Mouse (Mus musculus): ENCODE measurements around the gene Skap1. TPM values are rescaled to one million over a fixed set of nuclear protein-coding genes. Genes with fewer than 3 reads are reported as not detected.

The Skap1 gene
- polyA plus RNA-seq, 1 experiment from 2014 or later, result 2.6 TPM

- Histone ChIP-seq H3K36me3 (ENCODE audit: control insufficient read depth, insufficient read depth, low read length) (peaks cover 5% of the 10 kb centered on the region; the same call in 1 of the 2 replicates), H3K4me2 (ENCODE audit: low read depth, low read length, severe bottlenecking) (no peak overlapping the region), H3K4me3 (ENCODE audit: low read depth, low read length) (no peak overlapping the region), H3K27ac (ENCODE audit: low read depth, low read length) (0 out of 2 replicates have a peak overlapping the region, but pooled peaks have one; percentile 12), H3K9ac (ENCODE audit: low read length) (no peak overlapping the region), H3K9me3 (ENCODE audit: control insufficient read depth, low read length) (no peaks in the 10 kb centered on the region), H3K27me3 (ENCODE audit: control insufficient read depth, insufficient read depth, low read length) (no peaks in the 10 kb centered on the region), H3K4me1 (replicated peaks; ENCODE audit: control insufficient read depth, insufficient read depth, low read length) (peaks cover 23% of the 10 kb centered on the region; the same call in 1 of the 2 replicates)
- 82% methylated on average over 7 of the region's 7 CpGs for WGBS
- ATAC-seq (replicated peaks; ENCODE audit: low FRiP score) (no peak), DNase-seq (ENCODE audit: low spot score) (no peak)
These were observed 301.3 kb downstream of the Skap1 start for GRCm38 (mm10) chr11:96765645-96766044.

GRCm38 (mm10) chr11:96766555-96766954 lies 302.2 kb downstream of the Skap1 start:
- 78% methylated on average over 12 of the region's 12 CpGs for WGBS
- Histone ChIP-seq H3K4me1 (replicated peaks; ENCODE audit: control insufficient read depth, insufficient read depth, low read length) (peaks cover 23% of the 10 kb centered on the region; the same call in 1 of the 2 replicates), H3K4me2 (ENCODE audit: low read depth, low read length, severe bottlenecking) (no peak overlapping the region), H3K9ac (ENCODE audit: low read length) (no peak overlapping the region), H3K36me3 (ENCODE audit: control insufficient read depth, insufficient read depth, low read length) (peaks cover 5% of the 10 kb centered on the region; the same call in 1 of the 2 replicates), H3K9me3 (ENCODE audit: control insufficient read depth, low read length) (no peaks in the 10 kb centered on the region), H3K27ac (ENCODE audit: low read depth, low read length) (peak overlapping the region; percentile 81), H3K4me3 (ENCODE audit: low read depth, low read length) (no peak overlapping the region), H3K27me3 (ENCODE audit: control insufficient read depth, insufficient read depth, low read length) (no peaks in the 10 kb centered on the region)
- DNase-seq (ENCODE audit: low spot score) (no peak), ATAC-seq (replicated peaks; ENCODE audit: low FRiP score) (no peak)

GRCm38 (mm10) chr11:96767096-96767495 lies 302.7 kb downstream of the Skap1 start:
- Histone ChIP-seq H3K27me3 (ENCODE audit: control insufficient read depth, insufficient read depth, low read length) (no peaks in the 10 kb centered on the region), H3K4me2 (ENCODE audit: low read depth, low read length, severe bottlenecking) (no peak overlapping the region), H3K4me3 (ENCODE audit: low read depth, low read length) (no peak overlapping the region), H3K4me1 (replicated peaks; ENCODE audit: control insufficient read depth, insufficient read depth, low read length) (peaks cover 23% of the 10 kb centered on the region; the same call in 1 of the 2 replicates), H3K36me3 (ENCODE audit: control insufficient read depth, insufficient read depth, low read length) (peaks cover 5% of the 10 kb centered on the region; the same call in 1 of the 2 replicates), H3K27ac (ENCODE audit: low read depth, low read length) (peak overlapping the region; percentile 81), H3K9me3 (ENCODE audit: control insufficient read depth, low read length) (no peaks in the 10 kb centered on the region), H3K9ac (ENCODE audit: low read length) (no peak overlapping the region; the same call in 1 of the 2 replicates)
- ATAC-seq (replicated peaks; ENCODE audit: low FRiP score) (peak; percentile 85), DNase-seq (ENCODE audit: low spot score) (no peak)
- 26% methylated on average over 7 of the region's 7 CpGs for WGBS

GRCm38 (mm10) chr11:96768240-96768639 lies 303.8 kb downstream of the Skap1 start:
- peaks cover 5% of the 10 kb centered on the region; the same call in 1 of the 2 replicates for H3K36me3 ChIP-seq (ENCODE audit: control insufficient read depth, insufficient read depth, low read length)
- no peak overlapping the region for H3K4me3 ChIP-seq (ENCODE audit: low read depth, low read length)
- no peak overlapping the region for H3K4me2 ChIP-seq (ENCODE audit: low read depth, low read length, severe bottlenecking)
- 65% methylated on average over 9 of the region's 9 CpGs for WGBS
- DNase-seq (ENCODE audit: low spot score), result no peak
- H3K9ac ChIP-seq (ENCODE audit: low read length), result peak overlapping the region; percentile 16
- H3K27ac ChIP-seq (ENCODE audit: low read depth, low read length), result peak overlapping the region; percentile 81
- peaks cover 23% of the 10 kb centered on the region; the same call in 1 of the 2 replicates for H3K4me1 ChIP-seq (replicated peaks; ENCODE audit: control insufficient read depth, insufficient read depth, low read length)
- ATAC-seq (replicated peaks; ENCODE audit: low FRiP score), result no peak
- H3K9me3 ChIP-seq (ENCODE audit: control insufficient read depth, low read length), result no peaks in the 10 kb centered on the region
- no peaks in the 10 kb centered on the region for H3K27me3 ChIP-seq (ENCODE audit: control insufficient read depth, insufficient read depth, low read length)

- no peak overlapping the region for H3K27ac ChIP-seq (ENCODE audit: low read depth, low read length)
- ATAC-seq (replicated peaks; ENCODE audit: low FRiP score), result no peak
These were observed 307.0 kb downstream of the Skap1 start for GRCm38 (mm10) chr11:96771274-96771975.

GRCm38 (mm10) chr11:96772413-96772812 lies 308.0 kb downstream of the Skap1 start:
- peaks cover 11% of the 10 kb centered on the region; the same call in 1 of the 2 replicates for H3K4me1 ChIP-seq (replicated peaks; ENCODE audit: control insufficient read depth, insufficient read depth, low read length)
- no peak overlapping the region for H3K27ac ChIP-seq (ENCODE audit: low read depth, low read length)
- 92% methylated on average over 9 of the region's 9 CpGs for WGBS
- H3K27me3 ChIP-seq (ENCODE audit: control insufficient read depth, insufficient read depth, low read length), result no peaks in the 10 kb centered on the region
- no peak overlapping the region for H3K9ac ChIP-seq (ENCODE audit: low read length)
- H3K36me3 ChIP-seq (ENCODE audit: control insufficient read depth, insufficient read depth, low read length), result peaks cover 5% of the 10 kb centered on the region; the same call in 1 of the 2 replicates
- DNase-seq (ENCODE audit: low spot score), result no peak
- no peak overlapping the region for H3K4me3 ChIP-seq (ENCODE audit: low read depth, low read length)
- no peak overlapping the region for H3K4me2 ChIP-seq (ENCODE audit: low read depth, low read length, severe bottlenecking)
- no peaks in the 10 kb centered on the region for H3K9me3 ChIP-seq (ENCODE audit: control insufficient read depth, low read length)
- no peak for ATAC-seq (replicated peaks; ENCODE audit: low FRiP score)

More at GRCm38 (mm10) chr11:96771274-96771975, 307.0 kb downstream of the Skap1 start:
- no peaks in the 10 kb centered on the region for H3K27me3 ChIP-seq (ENCODE audit: control insufficient read depth, insufficient read depth, low read length)
- H3K9ac ChIP-seq (ENCODE audit: low read length), result no peak overlapping the region
- no peak for DNase-seq (ENCODE audit: low spot score)
- H3K4me3 ChIP-seq (ENCODE audit: low read depth, low read length), result no peak overlapping the region
- 96% methylated on average over 9 of the region's 9 CpGs for WGBS
- H3K9me3 ChIP-seq (ENCODE audit: control insufficient read depth, low read length), result no peaks in the 10 kb centered on the region
- peaks cover 5% of the 10 kb centered on the region; the same call in 1 of the 2 replicates for H3K36me3 ChIP-seq (ENCODE audit: control insufficient read depth, insufficient read depth, low read length)
- H3K4me1 ChIP-seq (replicated peaks; ENCODE audit: control insufficient read depth, insufficient read depth, low read length), result peaks cover 19% of the 10 kb centered on the region; the same call in 1 of the 2 replicates
- H3K4me2 ChIP-seq (ENCODE audit: low read depth, low read length, severe bottlenecking), result no peak overlapping the region

GRCm38 (mm10) chr11:96774536-96774935 lies 310.1 kb downstream of the Skap1 start:
- WGBS, result 79% methylated on average over 3 of the region's 3 CpGs
- no peaks in the 10 kb centered on the region for H3K27me3 ChIP-seq (ENCODE audit: control insufficient read depth, insufficient read depth, low read length)
- no peak overlapping the region for H3K4me2 ChIP-seq (ENCODE audit: low read depth, low read length, severe bottlenecking)
- no peak overlapping the region for H3K9ac ChIP-seq (ENCODE audit: low read length)
- no peak overlapping the region for H3K27ac ChIP-seq (ENCODE audit: low read depth, low read length)
- H3K36me3 ChIP-seq (ENCODE audit: control insufficient read depth, insufficient read depth, low read length), result peaks cover 5% of the 10 kb centered on the region; the same call in 1 of the 2 replicates
- peaks cover 4% of the 10 kb centered on the region; the same call in 1 of the 2 replicates for H3K4me1 ChIP-seq (replicated peaks; ENCODE audit: control insufficient read depth, insufficient read depth, low read length)
- H3K9me3 ChIP-seq (ENCODE audit: control insufficient read depth, low read length), result no peaks in the 10 kb centered on the region
- H3K4me3 ChIP-seq (ENCODE audit: low read depth, low read length), result no peak overlapping the region
- DNase-seq (ENCODE audit: low spot score) (no peak), ATAC-seq (replicated peaks; ENCODE audit: low FRiP score) (no peak)

- H3K4me3 ChIP-seq (ENCODE audit: low read depth, low read length), result no peak overlapping the region
These were observed 310.7 kb downstream of the Skap1 start for GRCm38 (mm10) chr11:96775063-96775462.

More at GRCm38 (mm10) chr11:96775063-96775462, 310.7 kb downstream of the Skap1 start:
- H3K4me2 ChIP-seq (ENCODE audit: low read depth, low read length, severe bottlenecking), result no peak overlapping the region
- H3K9ac ChIP-seq (ENCODE audit: low read length), result no peak overlapping the region
- H3K27ac ChIP-seq (ENCODE audit: low read depth, low read length), result no peak overlapping the region
- DNase-seq (ENCODE audit: low spot score) (no peak), ATAC-seq (replicated peaks; ENCODE audit: low FRiP score) (no peak)
- 88% methylated on average over 8 of the region's 8 CpGs for WGBS
- peaks cover 4% of the 10 kb centered on the region; the same call in 1 of the 2 replicates for H3K4me1 ChIP-seq (replicated peaks; ENCODE audit: control insufficient read depth, insufficient read depth, low read length)
- peaks cover 3% of the 10 kb centered on the region; the same call in 1 of the 2 replicates for H3K36me3 ChIP-seq (ENCODE audit: control insufficient read depth, insufficient read depth, low read length)
- H3K9me3 ChIP-seq (ENCODE audit: control insufficient read depth, low read length), result no peaks in the 10 kb centered on the region
- no peaks in the 10 kb centered on the region for H3K27me3 ChIP-seq (ENCODE audit: control insufficient read depth, insufficient read depth, low read length)
